Mouse (Mus musculus) cerebellum, adult 2 months (tissue): ENCODE results near the gene Trim24.

Experiments used
- CTCF ChIP-seq: fragments of 200-500 bp; IDR thresholded peaks from 2 replicates; pipeline ENCODE4 v1.5.1; 2011; ENCODE audit warnings: low read depth, mild to moderate bottlenecking, control low read depth, low read length, moderate library complexity, borderline replicate concordance; ENCODE audit not compliant: insufficient read depth
- POLR2A ChIP-seq: fragments of 200-500 bp; IDR thresholded peaks from 2 replicates; pipeline ENCODE4 v1.6.1; 2011; ENCODE audit warnings: low read length, control low read depth, borderline replicate concordance; ENCODE audit not compliant: insufficient read depth

GRCm38 (mm10) chr6:37951306-37951705, 80.7 kb downstream of the Trim24 start:
- TF ChIP-seq CTCF (no peak), POLR2A (no peak)
